Mouse (Mus musculus): Measurements from ENCODE around the gene Ank2.

GRCm38 (mm10) chr3:127404371-127404770, 94.8 kb downstream of the Ank2 start:
- no peak for TF ChIP-seq CTCF (IDR thresholded peaks at IDR 0.05; ENCODE audit: low read depth, low read length)
- no peak for TF ChIP-seq GATA1 (IDR thresholded peaks at IDR 0.05; ENCODE audit: borderline replicate concordance, low read length)
- TF ChIP-seq POLR2AphosphoS5 (IDR thresholded peaks at IDR 0.05; ENCODE audit: insufficient replicate concordance, low read depth, low read length), result no peak
- TF ChIP-seq TAL1 (conservative IDR thresholded peaks at IDR 0.05; ENCODE audit: low read depth, low read length), result no peak

All from G1E (cell line).